Mouse (Mus musculus) activated CD4-positive, CD25-positive, alpha-beta regulatory T cell, adult 4 months (primary cell): ENCODE data around the gene Dock10. TPM values are rescaled to one million over a fixed set of nuclear protein-coding genes. Genes with fewer than 3 reads are reported as not detected.
"Not testable (repeated sequence)": the region's sequence is repeated elsewhere in the genome, so short reads cannot be mapped to it uniquely, and the experiment has no call there.

ENCODE experiments used
- ATAC-seq: one replicate; pipeline ENCODE4 v1.8.0; 2017
- polyA plus RNA-seq, 2 experiments: library from polyadenylated mRNA; unstranded; fragments of 100-300 nt; shearing (Covaris generic); gene quantifications; one replicate each; pipeline ENCODE4 v1.2.1; 2017

The Dock10 gene
- polyA plus RNA-seq, result 100 to 1,000 TPM in 1 of 2 experiments, 10 to 100 TPM in 1; 93.0 to 114 TPM

- peak; percentile 54 for ATAC-seq
Observed at GRCm38 (mm10) chr1:80757977-80758797, at the start of gene Dock10. Dock10 (minus strand) TSS chr1:80758527.

DNA sequence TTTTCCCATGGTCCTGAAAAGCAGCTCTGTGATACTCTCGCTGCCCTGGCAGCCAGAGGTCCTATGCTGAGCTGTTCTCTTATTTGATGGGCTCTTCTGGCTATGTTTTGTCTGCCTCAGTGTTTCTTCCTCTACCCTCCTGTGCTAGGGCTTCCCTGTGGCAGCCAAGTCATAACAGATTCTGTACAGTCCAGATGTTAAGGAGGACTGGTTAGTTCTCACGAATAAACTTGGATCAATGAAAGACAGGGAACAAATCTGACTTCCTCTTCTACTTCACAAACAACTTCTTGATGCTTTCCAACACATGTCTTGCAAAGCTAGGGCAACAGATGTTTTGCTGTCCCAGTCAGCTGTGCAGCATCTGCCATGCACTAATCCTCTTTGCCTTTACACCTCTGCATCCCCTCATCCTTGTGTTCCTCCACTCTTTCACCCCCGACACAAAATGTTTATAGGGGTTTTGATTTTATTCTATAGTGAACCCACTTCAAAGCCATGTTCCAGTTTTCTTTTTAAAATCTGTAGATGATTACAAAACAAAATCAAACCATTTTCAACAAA is 48.6 kb upstream of the Dock10 start:
- ATAC-seq, result no peak

GRCm38 (mm10) chr1:80802023-80802422 is 43.7 kb upstream of the Dock10 start:
- no peak for ATAC-seq

GRCm38 (mm10) chr1:80785066-80785779 is 26.9 kb upstream of the Dock10 start:
- no peak for ATAC-seq

DNA sequence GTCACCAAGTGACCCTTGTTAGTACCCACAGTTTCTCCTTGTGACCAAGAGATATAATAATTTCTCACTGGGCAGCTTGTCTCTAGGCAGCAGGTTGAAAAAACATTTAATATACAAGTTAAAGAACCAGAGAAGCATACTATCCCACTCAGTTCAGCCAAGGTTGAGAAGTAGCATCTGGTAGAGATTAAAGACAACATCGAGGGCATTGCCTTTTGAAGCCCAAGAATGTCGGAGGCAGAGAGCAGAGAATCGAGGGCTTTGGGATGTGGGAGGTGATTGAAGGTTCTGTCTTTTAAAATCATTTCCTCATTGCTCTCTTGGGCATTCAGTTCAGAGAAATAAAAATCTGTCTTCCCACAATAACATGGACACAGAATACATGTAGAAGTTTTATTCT is 25.8 kb upstream of the Dock10 start:
- ATAC-seq, result no peak

- ATAC-seq, result peak; percentile 97
Observed at GRCm38 (mm10) chr1:80765504-80765903, 7.2 kb upstream of the Dock10 start.

DNA sequence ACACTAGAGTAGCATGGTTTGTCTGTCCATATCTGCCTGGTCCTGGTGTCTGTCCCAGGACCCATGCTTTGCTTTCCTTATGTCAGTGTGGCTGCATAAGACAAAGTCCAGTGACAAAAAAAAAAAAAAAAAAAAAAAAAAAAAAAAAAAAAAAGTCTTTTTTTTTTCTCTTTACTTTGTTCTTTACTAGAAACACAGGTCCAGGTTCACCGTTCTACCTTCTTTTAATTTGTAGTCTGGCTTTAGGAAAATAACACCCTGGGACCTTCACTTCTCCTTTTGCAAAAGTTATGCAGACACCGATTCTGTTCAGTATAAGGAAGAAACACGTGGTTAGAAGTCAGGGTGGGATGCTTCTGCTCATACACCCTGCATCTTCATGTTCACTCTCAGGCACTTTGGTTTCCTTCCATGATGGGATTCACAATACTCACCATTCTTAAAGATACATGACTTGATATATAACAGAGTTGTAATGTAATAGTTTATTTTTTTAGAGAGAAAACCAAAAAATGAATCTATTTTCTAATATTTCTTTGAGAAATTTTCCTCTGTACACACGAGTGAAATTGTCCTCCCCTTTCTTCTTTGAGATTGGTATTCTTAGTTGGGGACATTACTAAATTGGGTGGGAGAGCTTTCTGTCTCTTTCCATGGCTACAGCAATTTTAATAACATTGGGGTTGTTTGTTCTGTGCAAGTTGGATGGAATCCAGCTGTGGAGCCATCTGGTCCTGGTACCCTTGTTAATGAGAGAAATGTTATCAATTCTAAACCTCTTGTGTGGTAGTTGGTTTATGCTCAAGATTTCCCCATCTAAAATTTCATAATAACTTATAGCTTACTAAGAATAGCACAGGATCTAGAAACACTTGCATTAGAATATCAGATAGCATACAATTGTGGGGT is 5.0 kb upstream of the Dock10 start:
- no peak for ATAC-seq

DNA sequence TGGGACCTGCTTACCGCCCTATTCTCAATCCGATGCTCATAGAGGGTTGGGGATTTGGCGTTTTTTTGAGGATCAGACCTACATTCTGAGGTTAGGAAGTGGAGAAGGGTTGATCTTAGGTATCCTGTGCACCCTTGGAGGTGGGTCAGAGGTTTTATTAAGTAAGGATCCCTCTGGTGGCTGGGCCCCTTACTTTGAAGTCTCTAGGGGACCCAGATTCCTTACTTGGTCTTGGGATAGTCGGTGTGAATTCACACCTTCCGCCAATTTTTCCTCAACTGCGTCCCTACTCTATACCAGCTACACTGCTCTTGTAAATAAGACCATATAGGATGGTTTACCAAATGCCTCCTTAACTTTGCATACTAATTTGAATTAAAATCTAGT is 464 bp upstream of the Dock10 start:
- no peak for ATAC-seq

GRCm38 (mm10) chr1:80757650-80757976 is 714 bp downstream of the Dock10 start:
- ATAC-seq, result no peak

- ATAC-seq, result peak; percentile 67
Observed at GRCm38 (mm10) chr1:80756824-80757649, 1.3 kb downstream of the Dock10 start.

- no peak for ATAC-seq
Observed at GRCm38 (mm10) chr1:80756060-80756439, 2.3 kb downstream of the Dock10 start.

GRCm38 (mm10) chr1:80755296-80756059 is 2.8 kb downstream of the Dock10 start:
- peak; percentile 44 for ATAC-seq

GRCm38 (mm10) chr1:80749122-80749521 is 9.2 kb downstream of the Dock10 start:
- not testable (repeated sequence) for ATAC-seq

- peak; percentile 67 for ATAC-seq
Observed at GRCm38 (mm10) chr1:80746691-80747463, 11.4 kb downstream of the Dock10 start.

DNA sequence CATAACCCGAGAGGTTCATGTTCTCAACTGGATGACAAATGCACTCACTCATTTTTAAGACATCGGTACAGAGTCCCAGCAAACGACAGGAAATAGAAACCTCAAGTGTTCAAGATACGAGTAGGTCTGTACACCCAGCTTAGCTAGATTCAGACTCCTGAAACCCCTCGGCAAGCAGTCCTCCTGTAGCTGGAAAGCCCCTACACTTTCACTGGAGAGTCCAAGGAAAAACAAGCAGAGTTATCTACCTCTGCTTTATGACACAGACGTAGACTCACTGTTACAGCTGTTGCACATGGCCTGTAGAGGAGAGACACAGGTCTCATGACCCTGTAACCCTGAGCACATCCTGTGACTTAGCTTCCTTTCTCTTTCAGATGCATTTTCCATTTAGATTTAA is 12.1 kb downstream of the Dock10 start:
- ATAC-seq, result peak; percentile 75

DNA sequence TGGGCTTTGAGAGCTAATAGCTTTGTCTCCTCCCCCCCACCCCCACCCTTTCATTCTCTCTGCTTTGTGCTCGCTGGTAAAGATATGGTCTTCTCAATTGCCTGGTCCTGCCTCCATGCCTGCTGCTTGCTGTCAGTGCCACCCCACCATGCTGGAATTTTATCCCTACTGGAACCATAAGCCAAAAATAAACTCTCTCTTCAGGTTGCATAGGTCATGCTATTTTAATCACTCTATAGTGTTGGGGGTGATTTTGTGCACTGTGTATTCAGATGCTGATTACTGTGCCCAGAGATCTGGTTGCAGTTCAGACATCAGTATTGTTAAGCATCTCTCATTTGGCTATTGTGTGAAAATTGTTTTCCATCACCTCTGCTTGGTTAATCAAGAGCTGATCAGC is 18.9 kb downstream of the Dock10 start:
- ATAC-seq, result no peak

- ATAC-seq, result no peak
Observed at GRCm38 (mm10) chr1:80737812-80738391, 20.4 kb downstream of the Dock10 start.

- peak; percentile 70 for ATAC-seq
Observed at GRCm38 (mm10) chr1:80730582-80730981, 27.7 kb downstream of the Dock10 start.

GRCm38 (mm10) chr1:80730174-80730573 is 28.2 kb downstream of the Dock10 start:
- ATAC-seq, result no peak

DNA sequence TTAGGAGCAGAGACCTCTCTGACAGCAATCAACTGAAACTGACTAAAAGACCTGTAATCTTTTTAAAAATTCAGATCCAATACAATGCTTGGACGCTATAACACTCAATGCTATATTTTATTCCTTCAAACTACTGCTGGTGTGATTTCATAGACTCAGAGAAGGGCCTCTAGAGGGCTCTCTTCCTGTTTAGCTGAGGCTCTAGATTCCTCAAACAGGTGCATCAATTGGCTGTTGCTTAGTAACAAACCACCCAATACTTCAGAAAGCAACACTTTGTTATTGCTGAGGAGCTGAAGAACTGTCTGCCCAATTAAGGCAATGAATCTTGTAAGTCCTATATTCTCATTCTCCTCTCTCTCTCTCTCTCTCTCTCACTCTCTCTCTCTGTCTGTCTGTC is 30.1 kb downstream of the Dock10 start:
- ATAC-seq, result peak; percentile 90
